Mouse (Mus musculus) stomach, embryonic 14.5 days (tissue): ENCODE results near the gene 2310007B03Rik. TPM values are rescaled to one million over a fixed set of nuclear protein-coding genes. Genes with fewer than 3 reads are reported as not detected.
"Not testable (repeated sequence)": the region's sequence is repeated elsewhere in the genome, so short reads cannot be mapped to it uniquely, and the experiment has no call there.

Experiments used
- ATAC-seq: fragments of 200-750 bp; cut with Nextera tagmentation; 2 replicates; pipeline ENCODE4 v1.8.0; 2017; ENCODE audit warnings: low read depth, moderate TSS enrichment; ENCODE audit not compliant: insufficient number of reproducible peaks, insufficient read depth, low FRiP score
- H3K27ac ChIP-seq: fragments of 300-500 bp; sonication (generic); 2 replicates; pipeline ENCODE4 v1.5.1; 2014; ENCODE audit warnings: mild to moderate bottlenecking, low read length, moderate library complexity, mixed read lengths
- H3K27me3 ChIP-seq: fragments of 300-500 bp; sonication (generic); 2 replicates; pipeline ENCODE4 v1.6.1; 2014; ENCODE audit warnings: low read length, control low read depth, mixed read lengths; ENCODE audit not compliant: control insufficient read depth, insufficient read depth
- H3K36me3 ChIP-seq: fragments of 300-500 bp; sonication (generic); 2 replicates; pipeline ENCODE4 v1.6.1; 2014; ENCODE audit warnings: mild to moderate bottlenecking, control low read depth, low read length, moderate library complexity, mixed read lengths; ENCODE audit not compliant: control insufficient read depth, insufficient read depth
- H3K4me1 ChIP-seq: fragments of 300-500 bp; sonication (generic); 2 replicates; pipeline ENCODE4 v1.6.1; 2014; ENCODE audit warnings: low read length, control low read depth, mixed read lengths; ENCODE audit not compliant: control insufficient read depth, insufficient read depth
- H3K4me2 ChIP-seq: fragments of 300-500 bp; sonication (generic); replicated peaks from 2 replicates; pipeline ENCODE4 v1.6.1; 2014; ENCODE audit warnings: low read depth, low read length, control low read depth
- H3K4me3 ChIP-seq: fragments of 300-500 bp; sonication (generic); 2 replicates; pipeline ENCODE4 v1.5.1; 2014; ENCODE audit warnings: low read depth, low read length, control low read depth
- H3K9ac ChIP-seq: fragments of 300-500 bp; sonication (generic); replicated peaks from 2 replicates; pipeline ENCODE4 v1.6.1; 2014; ENCODE audit warnings: low read depth, mild to moderate bottlenecking, control low read depth, low read length, moderate library complexity, mixed read lengths
- H3K9me3 ChIP-seq: fragments of 300-500 bp; sonication (generic); 2 replicates; pipeline ENCODE4 v1.6.1; 2016; ENCODE audit warnings: low read depth, low read length, control low read depth; ENCODE audit not compliant: control insufficient read depth
- WGBS: fragments of 180-500 bp; shearing (Covaris S2); extraction: QIAGEN DNeasy Blood & Tissue Kit; methylation state at CpG from one replicate; pipeline ENCODE4 v1.1.7; 2014; 5-methylcytosine and 5-hydroxymethylcytosine counted together
- polyA plus RNA-seq: library from polyadenylated mRNA; unstranded; fragments of >200 nt; fragmentation: Nextera tagmentation; extraction: Ambion mirVana; gene quantifications from 2 replicates; pipeline ENCODE4 v1.2.1, GENCODE M21; 2014

The 2310007B03Rik gene
- polyA plus RNA-seq = 2.6 TPM in 2 replicates

DNA sequence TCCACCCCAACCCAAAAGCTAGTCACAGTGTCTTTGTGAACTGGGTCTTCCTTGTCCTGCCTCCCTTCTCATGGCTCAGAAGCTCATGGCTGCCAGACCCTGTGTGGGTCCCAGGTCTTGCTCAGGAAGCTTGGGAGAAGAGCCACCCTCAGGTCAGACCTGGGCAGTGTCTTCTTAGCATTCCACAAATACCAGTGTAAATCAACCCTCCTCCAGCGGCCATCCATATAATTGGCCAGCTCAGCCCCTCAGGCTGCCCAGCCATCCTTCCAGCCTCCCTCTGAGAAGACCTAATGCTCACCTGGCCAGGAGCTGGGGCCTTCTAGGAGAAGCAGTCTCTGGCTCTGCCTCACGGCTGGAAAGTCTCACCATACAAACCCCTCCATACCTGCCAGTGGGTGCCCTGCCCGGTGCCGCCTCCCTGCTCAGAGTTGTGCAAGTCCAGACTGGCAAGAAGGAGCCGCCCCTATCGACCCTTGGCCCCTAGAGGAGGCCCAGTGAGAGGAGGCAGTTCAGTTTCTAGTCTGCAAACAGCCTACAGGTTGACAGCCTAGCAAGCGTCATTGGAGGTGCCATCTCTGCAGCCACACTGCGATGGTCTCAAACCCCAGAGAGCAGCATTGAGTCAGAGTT, at the start of gene 2310007B03Rik:
Gene 2310007B03Rik, minus strand, starts transcription at position 448 of the 633 bp plus-strand sequence.
- ATAC-seq = peak; percentile 35; the same call in 1 of the 2 replicates
- peak within 1 kb of the TSS; percentile 21; the same call in 1 of the 2 replicates for H3K27ac ChIP-seq
- no peaks in the 10 kb centered on the region for H3K9me3 ChIP-seq
- 56% methylated on average over 8 of the region's 8 CpGs for WGBS
- H3K4me1 ChIP-seq = 0 out of 2 replicates have a peak, but pooled peaks cover 7% of the 10 kb centered on the region
- no peak within 1 kb of the TSS for H3K4me2 ChIP-seq
- no peak within 1 kb of the TSS for H3K9ac ChIP-seq
- H3K27me3 ChIP-seq = no peaks in the 10 kb centered on the region
- H3K36me3 ChIP-seq = no peaks in the 10 kb centered on the region
- no peak within 1 kb of the TSS for H3K4me3 ChIP-seq

DNA sequence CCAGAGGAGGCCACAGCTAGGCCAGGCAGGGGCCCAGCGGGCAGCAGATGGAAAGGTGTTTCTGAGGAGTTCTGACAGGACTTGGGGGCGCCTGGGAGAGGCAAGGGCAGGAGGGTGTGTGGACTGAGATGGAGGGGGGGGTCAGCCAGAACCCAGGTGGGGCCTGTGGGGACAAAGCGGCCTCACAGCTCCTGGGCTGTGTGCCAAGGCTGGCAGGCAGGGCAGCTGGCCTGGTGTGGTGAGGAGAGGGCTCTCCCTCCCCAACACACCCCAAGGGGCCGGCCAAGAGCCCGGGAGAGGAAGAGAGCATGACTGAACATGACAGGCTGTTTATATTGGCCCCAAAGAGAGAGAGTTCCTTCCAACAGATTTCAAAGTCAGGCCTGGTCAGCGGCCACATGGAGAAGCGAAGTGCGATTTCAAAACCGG, 49.5 kb upstream of the 2310007B03Rik start:
- no peaks in the 10 kb centered on the region for H3K36me3 ChIP-seq
- H3K4me1 ChIP-seq = peaks cover 28% of the 10 kb centered on the region
- H3K4me2 ChIP-seq = peak overlapping the region; percentile 20; the same call in 1 of the 2 replicates
- 9% methylated on average over 9 of the region's 9 CpGs for WGBS
- H3K9me3 ChIP-seq = no peaks in the 10 kb centered on the region
- ATAC-seq = peak; percentile 79
- no peaks in the 10 kb centered on the region for H3K27me3 ChIP-seq
- H3K9ac ChIP-seq = no peak overlapping the region
- no peak overlapping the region for H3K4me3 ChIP-seq
- H3K27ac ChIP-seq = peak overlapping the region; percentile 83

DNA sequence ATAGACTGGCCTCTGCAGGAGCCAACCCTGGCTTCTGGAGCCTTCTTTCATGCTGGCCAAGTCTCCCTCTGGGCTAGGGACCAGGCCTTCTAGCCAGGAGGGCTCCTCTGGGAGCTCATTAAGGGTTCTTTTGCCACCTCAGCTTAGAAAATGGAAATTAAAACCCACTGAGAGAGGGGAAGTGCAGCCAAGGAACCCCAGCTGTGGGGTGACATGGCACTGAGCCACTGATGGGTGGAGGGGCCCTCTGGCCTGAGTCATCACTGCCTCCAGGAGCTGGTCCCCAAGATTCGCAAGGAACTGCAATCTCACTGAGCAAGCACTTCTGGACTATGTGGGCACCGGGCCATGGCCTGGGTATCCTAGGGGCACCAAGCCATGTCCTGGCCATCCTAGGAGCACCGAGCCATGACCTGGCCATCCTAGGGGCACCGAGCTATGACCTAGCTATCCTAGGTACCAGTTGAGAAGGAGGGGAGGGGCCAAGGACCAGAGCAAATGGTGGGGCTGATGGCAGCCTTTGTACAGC, 46.9 kb upstream of the 2310007B03Rik start:
- Histone ChIP-seq H3K4me1 (peaks cover 28% of the 10 kb centered on the region), H3K27ac (no peak overlapping the region), H3K9me3 (no peaks in the 10 kb centered on the region), H3K4me3 (no peak overlapping the region), H3K9ac (no peak overlapping the region), H3K4me2 (no peak overlapping the region), H3K27me3 (no peaks in the 10 kb centered on the region), H3K36me3 (no peaks in the 10 kb centered on the region)
- WGBS = 89% methylated on average over 4 of the region's 4 CpGs
- ATAC-seq = no peak

DNA sequence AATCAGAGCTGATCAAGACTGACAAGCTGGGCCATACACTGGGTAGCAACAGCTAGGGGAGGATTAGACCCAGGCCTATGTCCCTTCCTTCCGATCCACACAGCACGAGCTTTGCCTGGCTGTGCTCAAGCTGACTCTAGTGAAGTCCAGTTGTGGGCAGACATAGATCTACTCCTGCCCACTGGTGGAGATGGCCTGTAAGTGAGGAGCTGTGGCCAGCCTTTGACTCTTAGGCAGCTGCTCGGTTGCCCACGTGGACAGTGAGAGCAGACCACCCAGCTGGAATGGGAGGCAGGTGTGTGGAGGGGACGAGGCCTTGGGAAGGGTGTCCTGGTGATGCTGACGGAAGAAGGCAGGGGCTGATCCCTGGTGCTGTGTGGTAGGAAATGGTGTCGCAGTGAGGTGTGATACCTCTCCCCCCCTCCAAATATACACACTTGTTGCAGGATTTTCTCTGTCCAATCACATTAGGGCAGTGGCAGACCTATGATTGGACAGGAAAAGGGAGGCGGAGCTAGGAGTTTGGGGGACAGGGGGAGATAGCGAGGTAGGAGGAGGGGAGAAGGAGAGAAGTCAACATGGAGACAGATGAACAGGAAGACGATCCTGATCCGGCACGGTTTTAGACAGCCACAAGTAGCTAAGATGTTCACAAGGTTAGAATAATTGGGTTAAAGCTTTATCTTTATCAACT, 45.7 kb upstream of the 2310007B03Rik start:
- Histone ChIP-seq H3K36me3 (no peaks in the 10 kb centered on the region), H3K4me1 (peaks cover 20% of the 10 kb centered on the region), H3K4me2 (no peak overlapping the region), H3K9ac (no peak overlapping the region), H3K4me3 (no peak overlapping the region), H3K27ac (no peak overlapping the region), H3K9me3 (no peaks in the 10 kb centered on the region), H3K27me3 (no peaks in the 10 kb centered on the region)
- 59% methylated on average over 12 of the region's 12 CpGs for WGBS
- no peak for ATAC-seq

DNA sequence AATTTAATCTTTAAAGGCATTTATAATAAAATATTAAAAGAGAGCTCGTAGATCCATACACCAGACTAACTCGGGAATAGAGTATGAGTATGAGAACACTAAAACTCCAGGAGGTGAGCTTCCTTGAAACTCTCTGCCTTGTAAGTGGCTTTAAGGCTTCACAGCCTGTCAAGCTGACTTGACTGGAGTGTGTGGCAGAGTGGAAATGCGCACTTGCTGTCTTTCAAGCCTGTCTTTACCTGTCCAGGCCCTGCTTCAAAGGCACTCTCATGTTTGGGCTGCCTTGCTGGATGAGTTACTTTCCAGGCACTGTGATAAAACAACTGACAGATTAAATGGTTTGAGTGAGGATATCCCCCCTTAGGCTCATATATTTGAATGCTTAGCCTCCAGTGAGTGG, 37.2 kb upstream of the 2310007B03Rik start:
- H3K9me3 ChIP-seq = no peaks in the 10 kb centered on the region
- no peak overlapping the region for H3K4me3 ChIP-seq
- no peak overlapping the region for H3K9ac ChIP-seq
- no peak overlapping the region for H3K27ac ChIP-seq
- 85% methylated on average over 3 of the region's 3 CpGs for WGBS
- H3K27me3 ChIP-seq = no peaks in the 10 kb centered on the region
- H3K4me1 ChIP-seq = no peaks in the 10 kb centered on the region
- no peaks in the 10 kb centered on the region for H3K36me3 ChIP-seq
- H3K4me2 ChIP-seq = no peak overlapping the region
- no peak for ATAC-seq

DNA sequence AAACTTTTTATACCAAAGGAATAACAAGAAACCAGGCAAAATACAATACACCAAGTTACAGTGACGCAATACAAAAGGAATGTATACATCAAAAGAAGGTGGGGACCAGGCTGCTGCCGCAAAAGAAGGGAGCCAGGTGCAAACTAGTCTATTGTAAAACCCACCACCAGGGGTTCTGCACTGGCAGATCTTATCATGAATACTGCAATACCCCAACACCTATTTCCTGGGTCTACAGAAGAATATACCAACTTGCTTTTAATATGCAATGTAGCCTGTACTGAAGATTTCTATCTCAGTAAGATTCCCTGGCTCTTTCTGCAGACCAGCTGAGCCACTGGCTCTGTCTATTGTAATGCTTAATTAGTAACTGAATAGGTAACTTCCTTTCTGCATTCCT, 36.7 kb upstream of the 2310007B03Rik start:
- H3K9ac ChIP-seq, H3K4me1 ChIP-seq, H3K4me3 ChIP-seq, ATAC-seq, H3K36me3 ChIP-seq, H3K4me2 ChIP-seq, H3K9me3 ChIP-seq, H3K27me3 ChIP-seq, H3K27ac ChIP-seq: not testable (repeated sequence)
- 83% methylated on average over 2 of the region's 2 CpGs for WGBS

DNA sequence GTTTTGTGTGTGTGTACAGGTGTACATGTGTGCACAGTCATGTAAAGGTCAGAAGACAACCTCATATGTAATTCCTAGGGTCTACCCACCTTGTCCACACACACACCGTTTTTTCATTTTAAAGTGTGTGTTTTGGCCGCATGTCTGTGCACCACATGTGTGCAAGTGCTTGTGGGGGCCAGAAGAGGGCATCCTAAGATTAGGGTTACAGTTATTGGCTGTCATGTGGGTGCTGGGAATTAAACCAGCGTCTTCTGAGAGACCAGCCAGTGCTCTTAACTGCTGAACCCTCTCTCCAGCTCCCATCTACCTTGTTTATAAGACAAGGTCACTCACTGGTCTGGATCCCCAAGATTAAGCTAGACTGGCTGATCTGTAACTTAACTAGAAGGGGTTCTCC, 34.2 kb upstream of the 2310007B03Rik start:
- Histone ChIP-seq H3K4me1 (0 out of 2 replicates have a peak, but pooled peaks cover 3% of the 10 kb centered on the region), H3K4me3 (no peak overlapping the region), H3K36me3 (no peaks in the 10 kb centered on the region), H3K9ac (no peak overlapping the region), H3K9me3 (no peaks in the 10 kb centered on the region), H3K27ac (no peak overlapping the region), H3K4me2 (no peak overlapping the region), H3K27me3 (no peaks in the 10 kb centered on the region)
- 93% methylated on average over 3 of the region's 3 CpGs for WGBS
- no peak for ATAC-seq

DNA sequence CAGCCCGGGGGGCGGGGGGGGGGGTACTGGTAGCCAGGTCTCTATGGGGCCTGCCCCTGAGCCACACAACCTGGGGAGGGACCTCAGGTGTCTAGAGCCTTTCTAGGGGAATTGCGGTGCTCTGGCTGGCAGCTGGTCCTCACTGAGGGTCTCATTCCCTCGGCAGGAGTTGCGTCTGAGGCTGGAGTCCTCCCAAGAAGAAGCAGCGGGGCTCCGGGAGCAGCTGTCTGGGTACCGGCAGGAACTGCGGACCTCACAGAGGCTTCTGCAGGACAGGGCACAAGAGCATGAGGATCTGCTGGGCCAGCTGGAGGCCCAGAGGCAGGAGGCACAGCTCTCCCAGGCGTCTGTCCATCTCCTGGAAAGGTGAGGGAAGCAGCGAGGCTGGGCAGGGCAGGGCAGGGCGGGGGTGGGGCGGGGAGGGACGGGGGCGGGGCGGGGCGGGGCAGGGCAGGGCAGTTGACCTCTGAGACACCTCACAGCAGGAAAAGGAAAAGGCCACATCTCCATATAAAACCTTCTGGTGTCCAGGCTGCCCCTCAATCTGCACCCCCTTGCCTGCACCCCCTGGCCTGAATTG, 30.1 kb upstream of the 2310007B03Rik start:
- no peak overlapping the region for H3K9ac ChIP-seq
- ATAC-seq = no peak; the same call in 1 of the 2 replicates

More for the DNA sequence above, 30.1 kb upstream of the 2310007B03Rik start:
- Histone ChIP-seq H3K27me3 (no peaks in the 10 kb centered on the region), H3K9me3 (no peaks in the 10 kb centered on the region), H3K27ac (no peak overlapping the region), H3K4me1 (0 out of 2 replicates have a peak, but pooled peaks cover 3% of the 10 kb centered on the region), H3K4me3 (no peak overlapping the region), H3K4me2 (peak overlapping the region; percentile 14; the same call in 1 of the 2 replicates), H3K36me3 (no peaks in the 10 kb centered on the region)
- 12% methylated on average over 11 of the region's 17 CpGs for WGBS
